Mouse (Mus musculus): ENCODE data around the gene Nagpa.

DNA sequence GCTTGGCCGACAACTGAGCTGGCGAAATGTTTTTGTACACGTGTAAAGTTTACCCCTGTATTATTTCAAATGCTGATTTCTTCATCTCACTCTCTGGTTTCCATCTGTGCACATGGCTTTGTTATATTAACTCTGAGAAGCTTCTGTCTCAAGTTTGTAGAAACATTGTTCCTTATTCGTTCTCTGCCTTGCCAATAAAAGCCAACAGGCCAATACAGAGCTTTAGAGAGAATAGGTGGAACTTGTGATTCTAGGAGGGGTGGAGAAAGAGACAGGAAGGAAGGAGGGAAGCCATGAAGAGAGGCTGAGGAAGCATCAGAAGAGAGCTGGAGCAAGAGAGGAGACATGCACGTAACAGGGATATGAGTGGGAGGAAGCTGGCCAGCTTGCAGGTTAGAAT lies 2.2 kb upstream of the Nagpa start:
- TF ChIP-seq CTCF (IDR thresholded peaks at IDR 0.05; ENCODE audit: control insufficient read depth, insufficient read depth, insufficient read length) (no peak), MAX (IDR thresholded peaks at IDR 0.05) (no peak), USF1 (IDR thresholded peaks at IDR 0.05; ENCODE audit: low read depth) (no peak), CEBPB (IDR thresholded peaks at IDR 0.05; ENCODE audit: low read depth) (no peak), MYOG (IDR thresholded peaks at IDR 0.05; ENCODE audit: control insufficient read depth, extremely low read depth, insufficient read length) (no peak), MYOD1 (IDR thresholded peaks at IDR 0.05; ENCODE audit: control insufficient read depth, insufficient read length, low read depth) (no peak)
